Mouse (Mus musculus): Measurements from ENCODE around the gene Tmem161a.
"Not testable (repeated sequence)": the region's sequence is repeated elsewhere in the genome, so short reads cannot be mapped to it uniquely, and the experiment has no call there.

DNA sequence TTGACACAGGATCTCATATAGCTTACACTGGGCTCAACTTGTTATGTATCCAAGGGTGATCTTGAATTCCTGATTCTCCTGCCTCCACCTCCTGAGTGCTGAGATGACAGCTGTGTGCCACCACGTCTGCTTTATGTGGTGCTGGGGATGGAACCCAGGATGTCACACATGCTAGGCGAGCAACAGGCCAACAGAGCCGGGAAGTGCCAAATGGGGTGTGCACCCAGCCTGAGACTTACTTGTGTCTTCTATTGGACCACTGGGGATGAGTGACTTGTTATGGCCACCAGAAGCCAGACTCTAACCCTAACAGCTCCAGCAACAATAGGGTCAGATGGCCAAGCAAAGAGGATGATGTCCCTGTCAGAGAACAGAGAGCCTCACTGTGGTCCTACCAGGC, 44.0 kb downstream of the Tmem161a start:
- TF ChIP-seq CTCF (IDR thresholded peaks at IDR 0.05; ENCODE audit: low read depth, low read length); POLR2A (IDR thresholded peaks at IDR 0.05; ENCODE audit: borderline replicate concordance, low read depth, low read length): not testable (repeated sequence)
